Mouse (Mus musculus) lung, postnatal 0 days (tissue): ENCODE measurements at regions not wholly inside any gene's neighbourhood (a gene's known extent, or its start where the extent isn't known, plus 50 kb on each side); places are given as distances from the start of the nearest gene placed in this dataset.
"Not testable (repeated sequence)": the region's sequence is repeated elsewhere in the genome, so short reads cannot be mapped to it uniquely, and the experiment has no call there.

ENCODE experiments used
- CTCF ChIP-seq: IDR thresholded peaks from 2 replicates; pipeline ENCODE4 v1.5.1; 2016; ENCODE audit warnings: antibody characterized with exemption, mild to moderate bottlenecking
- EP300 ChIP-seq: IDR thresholded peaks from 2 replicates; pipeline ENCODE4 v1.6.1; 2016; ENCODE audit warnings: antibody characterized with exemption, mild to moderate bottlenecking, control low read depth

- not testable (repeated sequence) for TF ChIP-seq EP300, CTCF
These were observed 360.3 kb downstream of the Dync2h1 start for GRCm38 (mm10) chr9:6823946-6824345.
